Mouse (Mus musculus): ENCODE results near the gene Dock4.

GRCm38 (mm10) chr12:40702233-40702792, 256.6 kb downstream of the Dock4 start:
- TF ChIP-seq CTCF (conservative IDR thresholded peaks at IDR 0.05 in 1 of 2, IDR thresholded peaks at IDR 0.05 in 1 of 2; ENCODE audit: low read depth in 2 of 2, low read length in 2 of 2), result no peak
- no peak for TF ChIP-seq POLR2A (IDR thresholded peaks at IDR 0.05; ENCODE audit: low read depth, low read length)
- TF ChIP-seq USF1 (IDR thresholded peaks at IDR 0.05; ENCODE audit: low read depth, low read length), result no peak
- no peak for TF ChIP-seq EP300 (IDR thresholded peaks at IDR 0.05; ENCODE audit: low read length)
- no peak for TF ChIP-seq TCF12 (IDR thresholded peaks at IDR 0.05; ENCODE audit: low read depth, low read length)
- no peak for TF ChIP-seq JUND (conservative IDR thresholded peaks at IDR 0.05; ENCODE audit: low read depth, low read length)
- TF ChIP-seq HCFC1 (IDR thresholded peaks at IDR 0.05; ENCODE audit: low read depth, low read length), result no peak
- TF ChIP-seq ELF1 (IDR thresholded peaks at IDR 0.05; ENCODE audit: low read depth, low read length), result no peak
- no peak for TF ChIP-seq ETS1 (conservative IDR thresholded peaks at IDR 0.05; ENCODE audit: low read depth, low read length)
- no peak for TF ChIP-seq E2F4 (IDR thresholded peaks at IDR 0.05; ENCODE audit: insufficient replicate concordance, low read depth, low read length)
- no peak for TF ChIP-seq MAX (IDR thresholded peaks at IDR 0.05; ENCODE audit: low read length)

All from CH12.LX (cell line).